Mouse (Mus musculus) thymus, adult 2 months (tissue): ENCODE measurements around the gene Usp20. TPM values are rescaled to one million over a fixed set of nuclear protein-coding genes. Genes with fewer than 3 reads are reported as not detected.

Experiments
- DNase-seq: peaks from one replicate; pipeline ENCODE4 v3.0.0; 2021
- H3K27ac ChIP-seq: fragments of 200-500 bp; 2 replicates; pipeline ENCODE4 v1.5.1; 2012; ENCODE audit warnings: low read length, control low read depth; ENCODE audit not compliant: control insufficient read depth, insufficient read depth
- H3K27me3 ChIP-seq: fragments of 200-500 bp; 2 replicates; pipeline ENCODE4 v1.6.1; 2012; ENCODE audit warnings: mild to moderate bottlenecking, low read length, moderate library complexity, mixed read lengths; ENCODE audit not compliant: control insufficient read depth, insufficient read depth
- H3K36me3 ChIP-seq: fragments of 200-500 bp; 2 replicates; pipeline ENCODE4 v1.6.1; 2012; ENCODE audit warnings: mild to moderate bottlenecking, low read length, moderate library complexity; ENCODE audit not compliant: control insufficient read depth, insufficient read depth
- H3K4me1 ChIP-seq: fragments of 200-500 bp; replicated peaks from 2 replicates; pipeline ENCODE4 v1.6.1; 2012; ENCODE audit warnings: low read length; ENCODE audit not compliant: control insufficient read depth, insufficient read depth
- H3K4me3 ChIP-seq: fragments of 200-500 bp; 2 replicates; pipeline ENCODE4 v1.5.1; 2012; ENCODE audit warnings: mild to moderate bottlenecking, low read length, control low read depth, moderate library complexity; ENCODE audit not compliant: control insufficient read depth, insufficient read depth
- CTCF ChIP-seq: fragments of 200-500 bp; IDR thresholded peaks from 2 replicates; pipeline ENCODE4 v1.5.1; 2012; ENCODE audit warnings: mild to moderate bottlenecking, control low read depth, low read length, moderate library complexity, borderline replicate concordance; ENCODE audit not compliant: control insufficient read depth, poor library complexity, insufficient read depth; ENCODE audit errors: extremely low read depth
- POLR2A ChIP-seq: fragments of 200-500 bp; IDR thresholded peaks from 2 replicates; pipeline ENCODE4 v1.6.1; 2012; ENCODE audit warnings: mild to moderate bottlenecking, low read length, control low read depth, moderate library complexity; ENCODE audit not compliant: control insufficient read depth, poor library complexity, insufficient read depth; ENCODE audit errors: extremely low read depth
- WGBS: fragments of 180-500 bp; shearing (Covaris S2); methylation state at CpG from one replicate; pipeline ENCODE4 v1.1.7; 2018; 5-methylcytosine and 5-hydroxymethylcytosine counted together
- polyA plus RNA-seq: library from polyadenylated mRNA; depleted of rRNA; stranded (reverse); fragments of >200 nt; gene quantifications from 2 replicates; pipeline ENCODE4 v1.2.3, GENCODE M21; 2012

The Usp20 gene
- polyA plus RNA-seq, 1 experiment, result 24.9 TPM

DNA sequence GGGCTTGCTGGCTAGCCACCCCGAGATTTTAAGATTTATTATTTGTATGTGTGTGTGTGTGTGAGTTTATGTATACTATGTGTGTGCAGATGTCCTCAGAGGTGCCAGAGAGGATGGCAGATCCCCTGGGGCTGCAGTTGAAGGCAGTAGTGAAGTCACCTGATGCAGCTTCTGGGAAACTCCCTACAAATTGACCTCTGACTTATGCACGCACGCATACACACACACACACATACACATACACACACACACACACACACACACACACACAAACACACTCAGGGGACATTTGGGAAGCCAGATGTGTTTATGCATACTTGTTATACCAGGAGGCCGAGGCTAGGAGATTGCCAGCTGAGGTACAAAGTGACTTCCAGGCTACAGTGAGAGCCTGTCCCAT lies 76.4 kb downstream of the Usp20 start:
- H3K4me3 ChIP-seq, result no peak overlapping the region
- H3K36me3 ChIP-seq, result peaks cover 52% of the 10 kb centered on the region
- no peak for DNase-seq
- H3K27ac ChIP-seq, result no peak overlapping the region
- WGBS, result 91% methylated on average over 4 of the region's 4 CpGs
- TF ChIP-seq CTCF, result no peak
- H3K4me1 ChIP-seq, result peaks cover 22% of the 10 kb centered on the region
- no peaks in the 10 kb centered on the region for H3K27me3 ChIP-seq

DNA sequence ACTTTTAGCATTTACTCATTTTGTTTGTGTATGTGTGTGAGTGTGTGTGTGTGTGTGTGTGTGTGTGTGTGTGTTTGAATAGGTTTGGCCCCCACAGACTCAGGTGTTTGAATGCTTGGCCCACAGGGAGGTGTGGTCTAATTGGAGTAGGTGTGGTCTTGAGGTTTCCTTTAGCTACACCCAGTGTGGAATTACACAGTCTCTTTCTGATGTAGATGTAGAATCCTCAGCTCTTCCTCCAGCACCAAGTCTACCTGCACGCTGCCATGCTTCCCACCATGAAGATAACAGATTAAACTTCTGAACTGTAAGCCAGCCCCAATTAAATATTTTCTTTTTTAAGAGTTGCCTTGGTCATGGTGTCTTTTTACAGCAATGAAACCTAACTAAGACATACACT lies 78.2 kb downstream of the Usp20 start:
- TF ChIP-seq POLR2A, result no peak
- no peak for TF ChIP-seq CTCF
- peaks cover 35% of the 10 kb centered on the region for H3K36me3 ChIP-seq
- H3K4me1 ChIP-seq, result peaks cover 22% of the 10 kb centered on the region
- 55% methylated on average over 1 of the region's 1 CpGs for WGBS
- no peaks in the 10 kb centered on the region for H3K27me3 ChIP-seq
- H3K4me3 ChIP-seq, result no peak overlapping the region
- DNase-seq, result no peak
- no peak overlapping the region for H3K27ac ChIP-seq

DNA sequence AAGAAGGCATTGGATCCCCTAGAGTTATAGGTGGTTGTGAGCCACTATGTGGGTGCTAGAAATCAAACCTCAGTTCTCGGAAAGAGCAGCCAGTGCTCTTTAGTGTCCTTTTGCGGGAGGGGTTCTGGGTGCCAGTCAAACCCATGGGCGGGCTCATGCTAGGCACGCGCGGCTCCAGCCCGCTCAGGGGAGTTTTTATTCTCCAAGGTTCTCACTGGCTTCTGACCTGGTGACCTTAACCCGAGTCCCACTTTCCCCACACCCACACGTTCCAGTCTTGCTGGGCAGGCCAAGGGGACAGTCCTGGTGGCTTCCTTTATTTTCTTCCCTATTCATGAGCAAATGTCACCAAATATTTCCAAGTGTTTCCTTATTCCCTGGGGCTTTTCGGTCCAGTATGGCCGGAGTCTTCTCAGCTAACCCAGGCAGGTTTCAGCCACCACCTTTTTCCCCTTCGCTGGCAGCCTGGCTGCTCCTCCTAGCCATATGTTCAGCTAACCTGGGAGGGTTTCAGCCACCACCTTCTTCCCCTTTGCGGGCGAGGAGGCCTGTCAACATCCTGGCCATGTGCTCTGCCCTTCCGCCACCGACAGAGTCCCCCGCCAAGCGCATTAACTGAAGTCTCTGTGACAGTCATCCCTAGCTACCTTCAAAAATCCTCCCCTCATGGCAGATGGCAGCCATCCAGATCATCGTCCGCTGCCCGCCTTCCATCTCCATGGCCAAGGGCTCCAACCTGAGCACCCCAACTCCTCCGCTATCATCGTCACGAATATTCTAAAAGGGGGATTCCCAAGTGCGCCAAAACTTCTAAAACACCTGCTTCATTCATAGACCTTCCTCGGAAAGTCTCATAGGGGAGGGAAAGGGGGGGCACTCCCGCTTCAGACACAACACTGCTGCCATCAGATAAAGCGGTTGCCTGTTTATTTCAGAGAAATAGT lies 79.0 kb downstream of the Usp20 start:
- Histone ChIP-seq H3K4me3 (0 out of 2 replicates have a peak overlapping the region, but pooled peaks have one; percentile 1), H3K4me1 (peaks cover 22% of the 10 kb centered on the region), H3K27me3 (no peaks in the 10 kb centered on the region), H3K36me3 (peaks cover 27% of the 10 kb centered on the region), H3K27ac (peak overlapping the region; percentile 43; the same call in 1 of the 2 replicates)
- TF ChIP-seq POLR2A, result no peak
- TF ChIP-seq CTCF, result no peak
- 10% methylated on average over 28 of the region's 28 CpGs for WGBS
- DNase-seq, result peak; percentile 52

DNA sequence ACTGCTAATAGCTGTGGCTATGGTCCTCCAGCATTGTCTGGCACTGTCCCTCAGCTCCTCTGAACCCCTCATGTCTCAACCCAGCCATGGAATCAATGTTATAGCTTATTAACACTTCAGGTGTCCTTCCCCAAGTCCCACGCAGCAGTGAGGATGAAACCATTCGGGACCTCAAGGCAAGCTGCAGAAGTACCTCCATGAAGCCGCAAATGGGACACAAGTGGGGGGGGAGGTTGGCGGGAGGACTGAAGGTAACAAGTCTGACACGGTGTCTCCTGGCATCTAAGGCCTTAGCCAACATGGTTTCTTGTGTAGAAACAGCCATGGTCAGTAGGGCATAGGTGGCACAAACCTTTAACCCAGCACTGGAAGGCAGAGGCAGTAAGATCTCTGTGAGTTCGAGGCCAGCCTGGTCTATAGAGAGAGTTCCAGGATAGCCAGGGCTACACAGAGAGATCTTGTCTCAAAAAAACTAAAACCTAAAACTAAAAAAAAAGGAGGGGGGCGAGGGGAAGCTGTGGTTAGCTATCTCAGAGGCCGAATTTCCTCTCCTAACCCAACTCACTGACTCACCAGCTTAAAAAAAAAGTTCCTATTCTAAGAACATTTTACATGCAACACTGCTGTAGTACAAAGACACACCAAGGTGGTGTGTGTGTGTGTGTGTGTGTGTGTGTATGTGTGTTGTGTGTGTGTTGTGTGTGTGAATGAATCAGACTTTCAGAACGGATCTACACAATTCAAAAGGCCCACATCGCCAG lies 80.0 kb downstream of the Usp20 start:
- Histone ChIP-seq H3K36me3 (peaks cover 17% of the 10 kb centered on the region), H3K4me1 (peaks cover 22% of the 10 kb centered on the region), H3K27me3 (no peaks in the 10 kb centered on the region), H3K27ac (peak overlapping the region; percentile 43), H3K4me3 (no peak overlapping the region)
- 4% methylated on average over 10 of the region's 10 CpGs for WGBS
- peak; percentile 31 for DNase-seq
- TF ChIP-seq POLR2A (no peak), CTCF (no peak)

DNA sequence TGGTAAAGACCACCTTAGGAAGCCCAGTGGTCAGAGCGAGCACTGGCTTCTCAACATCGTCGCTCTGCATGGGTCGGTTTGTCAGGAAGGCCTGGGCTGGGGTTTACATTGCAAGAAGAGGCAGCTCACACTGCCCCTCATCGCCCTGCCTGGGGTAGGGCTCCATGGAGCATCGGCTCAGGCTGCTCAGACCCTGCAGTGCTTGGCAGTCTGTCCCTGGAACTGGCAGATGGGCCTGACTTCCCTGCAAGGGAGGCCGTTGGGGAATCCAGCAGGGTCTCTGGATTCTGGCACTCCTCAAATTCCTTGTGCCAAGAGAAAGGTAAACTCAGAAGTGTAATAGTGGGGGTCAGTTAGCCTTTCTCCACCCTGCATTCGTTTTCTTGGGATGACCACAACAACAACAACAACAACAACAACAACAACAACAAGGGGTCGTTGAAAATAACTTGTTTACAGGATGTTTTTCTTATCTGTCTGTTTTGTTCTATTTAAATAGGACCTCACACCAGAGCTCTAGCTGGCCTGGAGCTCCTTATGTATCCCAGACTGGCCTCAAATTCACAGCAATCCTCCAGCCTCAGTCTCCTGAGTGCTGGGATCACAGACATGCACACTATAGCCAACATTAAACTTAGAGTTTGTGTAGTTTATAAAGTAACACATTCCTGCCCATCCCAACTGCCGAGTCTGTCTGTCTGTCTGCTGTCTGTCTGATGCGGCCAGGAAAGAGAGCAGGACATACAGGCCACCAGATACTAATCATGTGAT lies 84.1 kb downstream of the Usp20 start:
- WGBS, result 96% methylated on average over 11 of the region's 11 CpGs
- Histone ChIP-seq H3K36me3 (no peaks in the 10 kb centered on the region; the same call in none of the 2 replicates), H3K27ac (no peak overlapping the region), H3K4me3 (no peak overlapping the region), H3K27me3 (no peaks in the 10 kb centered on the region), H3K4me1 (peaks cover 15% of the 10 kb centered on the region)
- no peak for TF ChIP-seq CTCF
- no peak for TF ChIP-seq POLR2A
- no peak for DNase-seq

DNA sequence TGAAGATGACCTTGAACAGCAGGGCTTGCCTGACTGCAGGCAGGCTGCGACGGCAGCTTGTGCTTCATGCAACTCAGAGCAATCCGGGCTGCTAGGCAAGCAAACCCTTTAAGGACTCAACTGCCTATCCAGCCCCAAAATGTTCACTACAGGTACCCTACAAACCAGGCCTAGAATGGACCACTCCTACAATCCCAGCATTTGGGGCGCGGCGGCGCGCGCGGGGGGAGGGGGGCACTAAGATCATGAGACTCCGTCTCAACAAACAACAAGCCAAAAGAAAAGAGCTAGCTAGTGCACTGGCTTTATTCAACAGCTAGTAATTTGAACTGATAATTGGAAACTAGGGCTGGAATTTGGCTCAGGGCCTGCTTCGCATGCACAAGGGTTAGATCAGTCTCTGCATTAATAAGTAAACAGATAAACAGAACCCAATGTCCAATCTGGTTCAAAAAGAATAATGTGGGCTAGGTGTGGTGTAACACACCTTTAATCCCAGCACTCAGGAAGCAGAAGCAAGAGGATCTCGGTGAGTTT lies 85.0 kb downstream of the Usp20 start:
- no peak overlapping the region for H3K4me3 ChIP-seq
- 97% methylated on average over 13 of the region's 13 CpGs for WGBS
- H3K36me3 ChIP-seq, result peaks cover 6% of the 10 kb centered on the region
- TF ChIP-seq CTCF (no peak), POLR2A (no peak)
- peaks cover 6% of the 10 kb centered on the region for H3K4me1 ChIP-seq
- H3K27ac ChIP-seq, result no peak overlapping the region
- no peak for DNase-seq
- H3K27me3 ChIP-seq, result no peaks in the 10 kb centered on the region
